Mouse (Mus musculus): ENCODE measurements around the gene Cpm.

- no peak for TF ChIP-seq HCFC1 (IDR thresholded peaks at IDR 0.05; ENCODE audit: borderline replicate concordance, insufficient read depth, low read length)
- TF ChIP-seq CHD2 (IDR thresholded peaks at IDR 0.05; ENCODE audit: low read depth, low read length), result no peak
- no peak for TF ChIP-seq ZNF384 (IDR thresholded peaks at IDR 0.05; ENCODE audit: low read depth, low read length)
Observed at GRCm38 (mm10) chr10:117627949-117628348, 1.4 kb upstream of the Cpm start.
